Mouse (Mus musculus) ES-E14 (cell line): ENCODE data around the gene Fbxl16. TPM values are rescaled to one million over a fixed set of nuclear protein-coding genes. Genes with fewer than 3 reads are reported as not detected.
A peak's percentile ranks its signal among the peaks of the same experiment; 100 is the strongest.

Experiments used
- DNase-seq: peaks from one replicate; pipeline ENCODE4 v3.0.0-alpha.2; 2013; ENCODE audit warnings: low read depth, low spot score
- H3K27ac ChIP-seq: 2 replicates; pipeline ENCODE4 v1.5.1; 2012; ENCODE audit warnings: low read depth, mild to moderate bottlenecking, low read length, moderate library complexity, mixed read lengths; ENCODE audit not compliant: poor library complexity, insufficient read depth, severe bottlenecking
- H3K36me3 ChIP-seq: 2 replicates; pipeline ENCODE4 v1.6.1; 2012; ENCODE audit warnings: mild to moderate bottlenecking, low read length, moderate library complexity, mixed read lengths; ENCODE audit not compliant: control insufficient read depth, poor library complexity, insufficient read depth, severe bottlenecking
- H3K4me1 ChIP-seq, 2 experiments: fragments of 150-350 bp in 1 of 2; sonication (generic) in 1 of 2; 2 replicates each; pipeline ENCODE4 v1.6.1; 2012; ENCODE audit warnings: low read length in 2 of 2, mild to moderate bottlenecking in 1 of 2, mixed read lengths in 1 of 2; ENCODE audit not compliant: control insufficient read depth in 2 of 2, insufficient read depth in 2 of 2, poor library complexity in 1 of 2
- H3K4me3 ChIP-seq, 2 experiments: fragments of 150-350 bp in 1 of 2; sonication (generic) in 1 of 2; 2 replicates each; pipeline ENCODE4 v1.5.1; 2012; ENCODE audit warnings: low read length in 2 of 2, low read depth in 1 of 2, mild to moderate bottlenecking in 1 of 2, mixed read lengths in 1 of 2; ENCODE audit not compliant: insufficient read depth in 1 of 2, poor library complexity in 1 of 2, severe bottlenecking in 1 of 2
- H3K9ac ChIP-seq: 2 replicates; pipeline ENCODE4 v1.6.1; 2012; ENCODE audit warnings: low read depth, mild to moderate bottlenecking, low read length, mixed read lengths; ENCODE audit not compliant: poor library complexity, insufficient read depth, severe bottlenecking
- H3K9me3 ChIP-seq: fragments of 150-350 bp; sonication (generic); 2 replicates; pipeline ENCODE4 v1.6.1; 2012; ENCODE audit warnings: low read depth, mild to moderate bottlenecking, low read length; ENCODE audit not compliant: control insufficient read depth, insufficient read depth
- CHD2 ChIP-seq: IDR thresholded peaks from 2 replicates; pipeline ENCODE4 v1.6.1; 2014; ENCODE audit warnings: mild to moderate bottlenecking, low read depth, low read length, inconsistent platforms
- HCFC1 ChIP-seq: IDR thresholded peaks from 2 replicates; pipeline ENCODE4 v1.6.1; 2012; ENCODE audit warnings: low read length, inconsistent platforms, borderline replicate concordance; ENCODE audit not compliant: insufficient read depth
- MAFK ChIP-seq: IDR thresholded peaks from 2 replicates; pipeline ENCODE4 v1.6.1; 2014; ENCODE audit warnings: mild to moderate bottlenecking, low read depth, low read length, inconsistent platforms; ENCODE audit not compliant: insufficient read depth
- ZC3H11A ChIP-seq: IDR thresholded peaks from 2 replicates; pipeline ENCODE4 v1.6.1; 2012; ENCODE audit warnings: low read depth, mild to moderate bottlenecking, inconsistent platforms, low read length, borderline replicate concordance
- ZNF384 ChIP-seq: IDR thresholded peaks from 2 replicates; pipeline ENCODE4 v1.6.1; 2012; ENCODE audit warnings: low read depth, low read length, inconsistent platforms
- in situ Hi-C, 2 experiments: fragments of 600-800 bp; cut with MboI; formaldehyde crosslinking; loops; one replicate each; pipeline ENCODE4 v1.15.1; 2025; ENCODE audit warnings: low sequenced_read_pairs in 2 of 2, inconsistent platforms in 1 of 2; ENCODE audit not compliant: unreplicated experiment in 2 of 2
- total RNA-seq: library from RNA; depleted of rRNA; stranded (reverse); fragments of 300-350 nt; gene quantifications from 2 replicates; pipeline ENCODE4 v1.2.3, GENCODE M21; 2012

The Fbxl16 gene
- total RNA-seq, 1 experiment: 1.7 TPM

DNA sequence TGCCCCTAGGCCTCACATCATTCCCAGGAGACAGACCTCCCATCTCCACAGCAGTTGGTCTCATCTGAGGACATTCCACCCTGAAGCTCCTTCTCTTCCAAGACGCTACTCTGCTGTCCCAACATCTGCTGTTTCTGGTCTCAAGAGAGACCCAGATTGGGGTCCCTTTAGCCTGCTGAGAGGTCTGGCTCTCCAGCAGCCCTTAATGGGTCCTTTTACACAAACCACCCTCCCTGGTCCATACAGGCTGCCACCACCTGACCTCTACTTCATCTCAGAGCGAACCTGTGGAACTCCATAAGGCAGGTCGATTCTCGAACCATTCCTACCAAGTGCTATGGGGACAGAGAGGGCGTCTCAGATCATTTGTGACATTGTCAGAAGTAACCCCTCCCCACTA, 857 bp upstream of the Fbxl16 start:
- Histone ChIP-seq H3K36me3 (no peaks in the 10 kb centered on the region), H3K9ac (no peak overlapping the region), H3K4me3 (peak overlapping the region; percentile 68 to 76; a peak in 2 of 4 replicates), H3K4me1 (peaks cover 0 to 8% of the 10 kb centered on the region in 2 experiments; a peak in 2 of 4 replicates), H3K27ac (no peak overlapping the region), H3K9me3 (no peaks in the 10 kb centered on the region)
- DNase-seq: no peak
- TF ChIP-seq ZC3H11A (no peak), ZNF384 (no peak), HCFC1 (no peak), CHD2 (no peak), MAFK (no peak)
- in situ Hi-C loops: no loop called here

DNA sequence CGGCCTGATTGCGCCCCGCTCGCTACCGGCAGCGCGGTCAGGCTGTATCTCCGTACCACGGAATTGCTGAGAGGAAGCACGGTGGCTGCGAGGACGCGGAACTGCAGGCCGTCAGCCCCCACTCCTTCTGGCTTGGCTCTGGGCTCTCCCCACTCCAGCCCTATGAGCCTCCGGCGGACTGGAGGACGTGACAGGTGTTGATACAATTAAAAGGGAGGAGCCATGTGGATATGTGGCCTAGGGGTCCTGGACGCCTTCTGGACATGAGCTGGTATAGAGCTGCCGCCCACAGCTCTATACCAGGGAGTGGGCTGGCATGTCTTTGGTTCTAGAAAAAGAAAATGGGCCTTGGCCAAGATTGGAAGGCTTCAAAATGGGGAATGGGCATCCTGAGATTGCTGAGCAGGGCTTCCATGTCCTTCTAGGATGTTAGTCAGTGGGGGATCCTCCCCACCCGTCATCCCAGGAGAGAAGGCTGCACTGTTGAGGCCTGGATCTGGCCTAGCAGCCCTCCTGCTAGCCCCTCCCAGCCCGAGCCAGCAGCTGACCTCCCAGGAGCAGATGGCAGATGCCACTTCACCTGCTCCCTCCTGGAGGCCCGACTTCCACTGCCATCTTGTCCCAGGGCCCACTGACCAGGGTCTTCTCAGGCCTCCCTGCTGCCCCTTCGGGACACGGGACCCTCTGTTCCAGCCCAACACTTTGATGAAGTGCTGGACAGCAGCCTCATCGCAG, 888 bp downstream of the Fbxl16 start:
- H3K36me3 ChIP-seq: no peaks in the 10 kb centered on the region
- peaks cover 0 to 5% of the 10 kb centered on the region in 2 experiments; a peak in 2 of 4 replicates for H3K4me1 ChIP-seq
- peak overlapping the region; percentile 68 to 76 for H3K4me3 ChIP-seq
- no peak for DNase-seq
- H3K27ac ChIP-seq: no peak overlapping the region
- in situ Hi-C loops: no loop called here
- H3K9ac ChIP-seq: peak overlapping the region; percentile 69
- TF ChIP-seq MAFK (no peak), ZNF384 (no peak), CHD2 (no peak), ZC3H11A (no peak), HCFC1 (no peak)
- H3K9me3 ChIP-seq: no peaks in the 10 kb centered on the region

DNA sequence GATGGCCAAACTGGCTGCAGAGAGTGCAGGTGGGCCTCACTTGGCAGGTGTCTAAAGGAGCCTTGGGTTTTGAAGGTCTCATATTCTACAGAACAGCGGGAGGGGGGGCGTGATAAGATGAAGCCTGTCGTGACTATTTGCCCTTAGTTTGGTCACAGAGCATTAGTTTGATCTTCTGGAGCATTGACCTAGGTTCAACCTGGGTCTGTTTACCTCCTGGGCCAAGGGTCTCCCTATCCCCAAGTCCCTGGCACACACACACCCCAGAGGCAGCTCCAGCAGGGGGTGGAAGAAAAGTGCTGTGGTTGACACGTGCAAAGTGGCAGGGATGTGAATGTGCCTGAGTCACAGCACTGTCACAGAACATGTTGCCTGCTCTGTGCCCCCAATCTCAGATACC, 2.0 kb downstream of the Fbxl16 start:
- no peak for DNase-seq
- no peak for TF ChIP-seq ZNF384
- no peak for TF ChIP-seq MAFK
- no peak for TF ChIP-seq ZC3H11A
- no peak for TF ChIP-seq CHD2
- no peak for TF ChIP-seq HCFC1
- Histone ChIP-seq H3K27ac (no peak overlapping the region), H3K4me1 (peaks cover 0 to 5% of the 10 kb centered on the region in 2 experiments; a peak in 2 of 4 replicates), H3K4me3 (no peak overlapping the region), H3K9me3 (no peaks in the 10 kb centered on the region), H3K9ac (no peak overlapping the region), H3K36me3 (no peaks in the 10 kb centered on the region)
- in situ Hi-C loops: no loop called here

DNA sequence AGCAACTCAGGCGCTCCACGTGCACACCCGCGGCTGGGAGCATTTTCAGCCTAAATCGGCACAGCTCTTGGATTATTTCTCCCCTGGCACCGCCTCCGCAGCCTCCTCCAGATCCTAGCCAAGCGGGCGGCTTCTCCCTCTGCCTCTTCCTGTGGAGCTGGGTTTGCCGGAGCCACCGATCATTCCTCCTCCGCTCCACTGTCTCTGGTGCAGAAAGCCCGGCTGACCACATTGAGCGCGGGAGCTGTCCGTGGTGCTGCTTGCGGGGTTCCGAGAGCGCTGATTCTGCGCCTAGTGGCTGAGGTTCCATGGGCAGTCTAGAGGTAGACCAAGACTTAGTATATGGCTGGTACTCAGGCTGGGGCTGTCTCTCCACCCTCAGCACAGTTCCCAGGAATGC, 4.6 kb downstream of the Fbxl16 start:
- TF ChIP-seq HCFC1: peak; percentile 57; the same call in 1 of the 2 replicates
- no peak for TF ChIP-seq ZNF384
- TF ChIP-seq ZC3H11A: no peak
- TF ChIP-seq MAFK: no peak
- no peak for TF ChIP-seq CHD2
- Histone ChIP-seq H3K9me3 (no peaks in the 10 kb centered on the region), H3K9ac (no peak overlapping the region), H3K4me3 (no peak overlapping the region), H3K27ac (no peak overlapping the region), H3K4me1 (peaks cover 2 to 7% of the 10 kb centered on the region in 2 experiments; a peak in 2 of 4 replicates), H3K36me3 (no peaks in the 10 kb centered on the region)
- in situ Hi-C loops: no loop called here
- DNase-seq: peak; percentile 87
